Mouse (Mus musculus): Measurements from ENCODE around the gene Gm20388. TPM values are rescaled to one million over a fixed set of nuclear protein-coding genes. Genes with fewer than 3 reads are reported as not detected.

The Gm20388 gene
- polyA plus RNA-seq, 1 experiment from 2014 or later: not detected

GRCm38 (mm10) chr8:122022274-122022673 is 2111.6 kb downstream of the Gm20388 start:
- Histone ChIP-seq H3K4me2 (replicated peaks) (no peak overlapping the region), H3K27me3 (no peaks in the 10 kb centered on the region), H3K9me3 (no peaks in the 10 kb centered on the region), H3K4me1 (0 out of 2 replicates have a peak, but pooled peaks cover 12% of the 10 kb centered on the region), H3K27ac (no peak overlapping the region), H3K36me3 (peaks cover 80% of the 10 kb centered on the region), H3K9ac (no peak overlapping the region), H3K4me3 (no peak overlapping the region)
- no peak for ATAC-seq (ENCODE audit: insufficient number of reproducible peaks, insufficient read depth, low FRiP score, low TSS enrichment)
- WGBS: 89% methylated on average over 6 of the region's 6 CpGs

- no peak overlapping the region for H3K9ac ChIP-seq
- no peak overlapping the region for H3K4me2 ChIP-seq (replicated peaks)
- 0 out of 2 replicates have a peak, but pooled peaks cover 12% of the 10 kb centered on the region for H3K4me1 ChIP-seq
- peaks cover 77% of the 10 kb centered on the region for H3K36me3 ChIP-seq
- H3K4me3 ChIP-seq: no peak overlapping the region
- no peaks in the 10 kb centered on the region for H3K27me3 ChIP-seq
- no peaks in the 10 kb centered on the region for H3K9me3 ChIP-seq
- no peak for ATAC-seq (ENCODE audit: insufficient number of reproducible peaks, insufficient read depth, low FRiP score, low TSS enrichment)
- H3K27ac ChIP-seq: no peak overlapping the region
- WGBS: 72% methylated on average over 4 of the region's 4 CpGs
Measured at GRCm38 (mm10) chr8:122022705-122023104, 2112.1 kb downstream of the Gm20388 start.

- Histone ChIP-seq H3K4me3 (no peak overlapping the region), H3K4me2 (replicated peaks) (no peak overlapping the region), H3K4me1 (peaks cover 15% of the 10 kb centered on the region; the same call in 1 of the 2 replicates), H3K36me3 (peaks cover 57% of the 10 kb centered on the region), H3K9me3 (no peaks in the 10 kb centered on the region), H3K27ac (no peak overlapping the region), H3K9ac (no peak overlapping the region), H3K27me3 (no peaks in the 10 kb centered on the region)
- ATAC-seq (ENCODE audit: insufficient number of reproducible peaks, insufficient read depth, low FRiP score, low TSS enrichment): no peak
- whole genome bisulfite sequencing: 88% methylated on average over 9 of the region's 9 CpGs
Measured at GRCm38 (mm10) chr8:122025546-122025945, 2114.9 kb downstream of the Gm20388 start.

GRCm38 (mm10) chr8:122028116-122028515 is 2117.5 kb downstream of the Gm20388 start:
- Histone ChIP-seq H3K9ac (no peak overlapping the region), H3K27me3 (no peaks in the 10 kb centered on the region), H3K36me3 (peaks cover 41% of the 10 kb centered on the region), H3K4me2 (replicated peaks) (no peak overlapping the region), H3K9me3 (no peaks in the 10 kb centered on the region), H3K4me1 (peaks cover 26% of the 10 kb centered on the region), H3K27ac (no peak overlapping the region), H3K4me3 (no peak overlapping the region)
- no peak for ATAC-seq (ENCODE audit: insufficient number of reproducible peaks, insufficient read depth, low FRiP score, low TSS enrichment)
- WGBS: 72% methylated on average over 4 of the region's 4 CpGs

- no peak overlapping the region for H3K4me2 ChIP-seq (replicated peaks)
Measured at GRCm38 (mm10) chr8:122030965-122031364, 2120.3 kb downstream of the Gm20388 start.

GRCm38 (mm10) chr8:122032741-122033140 is 2122.1 kb downstream of the Gm20388 start:
- no peak overlapping the region for H3K9ac ChIP-seq
- 68% methylated on average over 9 of the region's 9 CpGs for WGBS
- no peak overlapping the region for H3K27ac ChIP-seq
- no peak for ATAC-seq (ENCODE audit: insufficient number of reproducible peaks, insufficient read depth, low FRiP score, low TSS enrichment)
- H3K36me3 ChIP-seq: no peaks in the 10 kb centered on the region
- H3K27me3 ChIP-seq: no peaks in the 10 kb centered on the region
- no peak overlapping the region for H3K4me3 ChIP-seq
- H3K4me1 ChIP-seq: peaks cover 26% of the 10 kb centered on the region
- no peak overlapping the region for H3K4me2 ChIP-seq (replicated peaks)
- no peaks in the 10 kb centered on the region for H3K9me3 ChIP-seq

More at GRCm38 (mm10) chr8:122030965-122031364, 2120.3 kb downstream of the Gm20388 start:
- Histone ChIP-seq H3K27ac (no peak overlapping the region), H3K4me3 (no peak overlapping the region), H3K27me3 (no peaks in the 10 kb centered on the region), H3K36me3 (peaks cover 13% of the 10 kb centered on the region), H3K9ac (no peak overlapping the region), H3K9me3 (no peaks in the 10 kb centered on the region), H3K4me1 (peaks cover 26% of the 10 kb centered on the region)
- 49% methylated on average over 7 of the region's 7 CpGs for WGBS
- no peak for ATAC-seq (ENCODE audit: insufficient number of reproducible peaks, insufficient read depth, low FRiP score, low TSS enrichment)

GRCm38 (mm10) chr8:122035543-122035942 is 2124.9 kb downstream of the Gm20388 start:
- no peaks in the 10 kb centered on the region for H3K36me3 ChIP-seq
- ATAC-seq (ENCODE audit: insufficient number of reproducible peaks, insufficient read depth, low FRiP score, low TSS enrichment): no peak
- no peaks in the 10 kb centered on the region for H3K27me3 ChIP-seq
- no peak overlapping the region for H3K4me3 ChIP-seq
- no peak overlapping the region for H3K4me2 ChIP-seq (replicated peaks)
- H3K27ac ChIP-seq: no peak overlapping the region
- peaks cover 19% of the 10 kb centered on the region for H3K4me1 ChIP-seq
- H3K9ac ChIP-seq: no peak overlapping the region
- 77% methylated on average over 7 of the region's 7 CpGs for WGBS
- H3K9me3 ChIP-seq: no peaks in the 10 kb centered on the region

GRCm38 (mm10) chr8:122036325-122036724 is 2125.7 kb downstream of the Gm20388 start:
- H3K27me3 ChIP-seq: no peaks in the 10 kb centered on the region
- WGBS: 69% methylated on average over 6 of the region's 6 CpGs
- no peak for ATAC-seq (ENCODE audit: insufficient number of reproducible peaks, insufficient read depth, low FRiP score, low TSS enrichment)
- no peaks in the 10 kb centered on the region for H3K36me3 ChIP-seq
- H3K4me3 ChIP-seq: no peak overlapping the region
- no peak overlapping the region for H3K4me2 ChIP-seq (replicated peaks)
- H3K9ac ChIP-seq: no peak overlapping the region
- H3K4me1 ChIP-seq: peaks cover 11% of the 10 kb centered on the region
- H3K27ac ChIP-seq: no peak overlapping the region
- no peaks in the 10 kb centered on the region for H3K9me3 ChIP-seq

GRCm38 (mm10) chr8:122037279-122037678 is 2126.6 kb downstream of the Gm20388 start:
- H3K4me3 ChIP-seq: no peak overlapping the region
- WGBS: 70% methylated on average over 7 of the region's 7 CpGs
- no peak overlapping the region for H3K27ac ChIP-seq
- no peak overlapping the region for H3K4me2 ChIP-seq (replicated peaks)
- no peaks in the 10 kb centered on the region for H3K27me3 ChIP-seq
- H3K9ac ChIP-seq: no peak overlapping the region
- no peaks in the 10 kb centered on the region for H3K9me3 ChIP-seq
- H3K36me3 ChIP-seq: no peaks in the 10 kb centered on the region
- 0 out of 2 replicates have a peak, but pooled peaks cover 3% of the 10 kb centered on the region for H3K4me1 ChIP-seq
- no peak for ATAC-seq (ENCODE audit: insufficient number of reproducible peaks, insufficient read depth, low FRiP score, low TSS enrichment)

GRCm38 (mm10) chr8:122038076-122038475 is 2127.4 kb downstream of the Gm20388 start:
- Histone ChIP-seq H3K4me3 (no peak overlapping the region), H3K27ac (no peak overlapping the region), H3K4me2 (replicated peaks) (no peak overlapping the region), H3K4me1 (peaks cover 6% of the 10 kb centered on the region), H3K27me3 (no peaks in the 10 kb centered on the region), H3K9me3 (no peaks in the 10 kb centered on the region), H3K9ac (no peak overlapping the region), H3K36me3 (no peaks in the 10 kb centered on the region)
- no peak for ATAC-seq (ENCODE audit: insufficient number of reproducible peaks, insufficient read depth, low FRiP score, low TSS enrichment)
- WGBS: 89% methylated on average over 6 of the region's 6 CpGs

- Histone ChIP-seq H3K36me3 (no peaks in the 10 kb centered on the region), H3K27ac (no peak overlapping the region), H3K9me3 (no peaks in the 10 kb centered on the region), H3K27me3 (no peaks in the 10 kb centered on the region), H3K9ac (no peak overlapping the region), H3K4me2 (replicated peaks) (no peak overlapping the region), H3K4me3 (no peak overlapping the region), H3K4me1 (peaks cover 13% of the 10 kb centered on the region)
- ATAC-seq (ENCODE audit: insufficient number of reproducible peaks, insufficient read depth, low FRiP score, low TSS enrichment): no peak
- WGBS: 85% methylated on average over 4 of the region's 4 CpGs
Measured at GRCm38 (mm10) chr8:122039452-122039851, 2128.8 kb downstream of the Gm20388 start.

- Histone ChIP-seq H3K9me3 (no peaks in the 10 kb centered on the region), H3K27me3 (no peaks in the 10 kb centered on the region), H3K27ac (no peak overlapping the region), H3K4me1 (peaks cover 27% of the 10 kb centered on the region), H3K4me2 (replicated peaks) (no peak overlapping the region), H3K36me3 (no peaks in the 10 kb centered on the region), H3K9ac (no peak overlapping the region), H3K4me3 (no peak overlapping the region)
- ATAC-seq (ENCODE audit: insufficient number of reproducible peaks, insufficient read depth, low FRiP score, low TSS enrichment): no peak
- WGBS: 58% methylated on average over 15 of the region's 15 CpGs
Measured at GRCm38 (mm10) chr8:122047206-122047870, 2136.7 kb downstream of the Gm20388 start.
